Mouse (Mus musculus) heart, embryonic 16.5 days (tissue): ENCODE measurements around the gene Fkbp10. TPM values are rescaled to one million over a fixed set of nuclear protein-coding genes. Genes with fewer than 3 reads are reported as not detected.

Experiments used
- ATAC-seq: fragments of 200-750 bp; cut with Nextera tagmentation; replicated peaks from 2 replicates; pipeline ENCODE4 v1.8.0; 2017; ENCODE audit warnings: moderate number of reproducible peaks; ENCODE audit not compliant: insufficient read depth, low FRiP score; ENCODE audit errors: extremely low read depth
- H3K27ac ChIP-seq: fragments of 300-500 bp; sonication (generic); 2 replicates; pipeline ENCODE4 v1.5.1; 2014; ENCODE audit warnings: mild to moderate bottlenecking, low read length, control low read depth, moderate library complexity
- H3K27me3 ChIP-seq: fragments of 300-500 bp; sonication (generic); 2 replicates; pipeline ENCODE4 v1.6.1; 2014; ENCODE audit warnings: low read length, mixed read lengths; ENCODE audit not compliant: control insufficient read depth, insufficient read depth
- H3K36me3 ChIP-seq: fragments of 300-500 bp; sonication (generic); 2 replicates; pipeline ENCODE4 v1.6.1; 2014; ENCODE audit not compliant: control insufficient read depth, insufficient read depth
- H3K4me1 ChIP-seq: fragments of 300-500 bp; sonication (generic); 2 replicates; pipeline ENCODE4 v1.6.1; 2014; ENCODE audit warnings: low read length, mixed read lengths; ENCODE audit not compliant: control insufficient read depth, insufficient read depth
- H3K4me2 ChIP-seq: fragments of 300-500 bp; sonication (generic); 2 replicates; pipeline ENCODE4 v1.6.1; 2014; ENCODE audit warnings: low read depth, mild to moderate bottlenecking, control low read depth, low read length
- H3K4me3 ChIP-seq: fragments of 300-500 bp; sonication (generic); 2 replicates; pipeline ENCODE4 v1.5.1; 2014; ENCODE audit warnings: mild to moderate bottlenecking, control low read depth, low read length
- H3K9ac ChIP-seq: fragments of 300-500 bp; sonication (generic); 2 replicates; pipeline ENCODE4 v1.6.1; 2014; ENCODE audit warnings: low read length, control low read depth
- H3K9me3 ChIP-seq: fragments of 300-500 bp; sonication (generic); replicated peaks from 2 replicates; pipeline ENCODE4 v1.6.1; 2016; ENCODE audit warnings: low read length; ENCODE audit not compliant: control insufficient read depth
- WGBS: fragments of 180-500 bp; shearing (Covaris S2); extraction: QIAGEN DNeasy Blood & Tissue Kit; methylation state at CpG from one replicate; pipeline ENCODE4 v1.1.7; 2014; 5-methylcytosine and 5-hydroxymethylcytosine counted together
- polyA plus RNA-seq: library from polyadenylated mRNA; unstranded; fragments of >200 nt; fragmentation: Nextera tagmentation; extraction: Ambion mirVana; gene quantifications from 2 replicates; pipeline ENCODE4 v1.2.1, GENCODE M21; 2015

Gene Fkbp10
- polyA plus RNA-seq, 1 experiment from 2014 or later = 89.4 TPM

DNA sequence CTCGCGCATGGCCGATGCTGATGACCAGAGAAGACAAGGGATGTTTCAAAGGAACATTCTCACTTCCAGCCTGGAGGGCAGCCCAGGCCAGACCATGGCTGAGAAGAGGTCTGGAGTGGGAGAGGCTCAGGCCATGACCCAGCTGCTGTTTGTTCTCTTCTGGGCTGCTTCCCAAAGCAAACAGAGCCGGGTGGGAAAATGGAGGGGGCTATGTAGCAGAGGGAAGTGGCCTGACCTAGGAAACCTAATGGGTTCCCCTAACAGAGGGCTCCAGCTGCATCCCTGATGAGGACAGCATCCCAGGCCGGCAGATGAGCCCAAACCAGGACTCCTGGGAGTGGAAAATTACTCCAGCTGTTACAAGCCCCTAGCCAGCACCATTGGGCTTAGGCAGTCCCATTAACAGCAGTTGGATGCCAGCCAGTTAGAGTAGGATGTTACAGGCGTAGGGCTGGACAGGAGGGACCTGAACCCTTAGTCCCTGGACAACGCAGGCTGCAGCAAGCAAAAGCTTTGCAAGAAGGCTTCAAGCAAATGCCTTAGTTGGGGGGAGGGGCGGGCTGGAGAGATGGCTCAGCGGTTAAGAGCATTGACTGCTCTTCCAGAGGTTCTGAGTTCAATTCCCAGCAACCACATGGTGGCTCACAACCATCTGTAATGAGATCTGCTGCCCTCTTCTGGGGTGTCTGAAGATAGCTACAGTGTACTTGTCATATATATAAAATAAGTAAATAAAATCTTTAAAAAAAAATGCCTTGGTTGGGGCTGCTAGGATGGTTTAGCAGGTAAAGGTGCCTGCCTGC, 24.2 kb upstream of the Fkbp10 start:
- Histone ChIP-seq H3K9me3 (no peaks in the 10 kb centered on the region), H3K4me2 (peak overlapping the region; percentile 27; the same call in 1 of the 2 replicates), H3K9ac (no peak overlapping the region), H3K36me3 (no peaks in the 10 kb centered on the region), H3K27me3 (no peaks in the 10 kb centered on the region), H3K27ac (peak overlapping the region; percentile 91), H3K4me3 (no peak overlapping the region), H3K4me1 (peaks cover 94% of the 10 kb centered on the region)
- WGBS = 38% methylated on average over 9 of the region's 9 CpGs
- ATAC-seq = peak; percentile 33

DNA sequence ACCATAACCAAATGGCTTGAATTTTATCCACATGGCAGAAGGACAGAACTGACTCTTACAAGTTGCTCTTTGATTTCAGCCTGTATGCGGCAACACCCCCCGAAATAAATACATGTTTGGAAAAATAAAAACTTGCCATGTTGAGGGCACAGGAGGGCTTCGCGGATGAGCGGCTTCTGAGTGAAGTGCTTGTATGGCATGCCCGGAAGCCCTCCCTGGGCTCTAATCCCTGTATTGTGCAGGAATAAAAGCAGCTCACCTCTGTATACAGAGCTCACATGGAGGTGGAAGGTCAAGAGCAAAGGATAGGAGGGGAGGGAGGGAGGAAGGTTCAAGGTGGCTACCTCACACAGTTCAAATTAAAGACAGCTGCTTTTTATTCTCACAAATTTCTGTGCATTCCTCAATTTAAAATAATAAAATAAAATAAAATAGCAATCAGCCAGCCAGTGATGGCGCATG, 23.6 kb upstream of the Fkbp10 start:
- H3K4me1 ChIP-seq = peaks cover 89% of the 10 kb centered on the region
- H3K27me3 ChIP-seq = no peaks in the 10 kb centered on the region
- no peak overlapping the region for H3K9ac ChIP-seq
- H3K9me3 ChIP-seq = no peaks in the 10 kb centered on the region
- no peak overlapping the region for H3K4me2 ChIP-seq
- ATAC-seq = no peak
- 91% methylated on average over 7 of the region's 7 CpGs for whole genome bisulfite sequencing
- H3K36me3 ChIP-seq = no peaks in the 10 kb centered on the region
- no peak overlapping the region for H3K4me3 ChIP-seq
- H3K27ac ChIP-seq = peak overlapping the region; percentile 91

DNA sequence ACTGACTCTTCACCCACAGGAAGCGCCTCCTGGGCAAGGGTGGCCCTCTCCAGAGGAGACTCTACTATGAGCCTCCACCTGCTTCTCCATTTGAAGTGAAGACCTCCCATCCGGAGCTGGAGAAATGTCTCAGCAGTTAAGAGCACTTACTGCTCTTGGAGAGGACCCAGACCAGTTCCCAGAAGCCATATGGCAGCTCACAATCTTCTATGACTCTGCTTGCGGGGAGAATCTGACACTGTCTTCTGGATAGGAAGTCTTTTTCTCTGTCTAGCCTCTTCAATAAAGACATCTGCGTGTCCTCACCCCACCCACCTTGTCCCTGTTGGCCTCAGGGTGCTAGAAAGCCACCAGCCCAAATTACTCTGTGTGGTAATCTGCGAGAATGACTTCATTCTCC, 22.5 kb upstream of the Fkbp10 start:
- Histone ChIP-seq H3K27me3 (no peaks in the 10 kb centered on the region), H3K9ac (peak overlapping the region; percentile 14; the same call in 1 of the 2 replicates), H3K4me1 (peaks cover 80% of the 10 kb centered on the region), H3K4me2 (no peak overlapping the region), H3K36me3 (no peaks in the 10 kb centered on the region), H3K9me3 (no peaks in the 10 kb centered on the region), H3K27ac (peak overlapping the region; percentile 45), H3K4me3 (no peak overlapping the region)
- 69% methylated on average over 5 of the region's 5 CpGs for WGBS
- no peak for ATAC-seq

DNA sequence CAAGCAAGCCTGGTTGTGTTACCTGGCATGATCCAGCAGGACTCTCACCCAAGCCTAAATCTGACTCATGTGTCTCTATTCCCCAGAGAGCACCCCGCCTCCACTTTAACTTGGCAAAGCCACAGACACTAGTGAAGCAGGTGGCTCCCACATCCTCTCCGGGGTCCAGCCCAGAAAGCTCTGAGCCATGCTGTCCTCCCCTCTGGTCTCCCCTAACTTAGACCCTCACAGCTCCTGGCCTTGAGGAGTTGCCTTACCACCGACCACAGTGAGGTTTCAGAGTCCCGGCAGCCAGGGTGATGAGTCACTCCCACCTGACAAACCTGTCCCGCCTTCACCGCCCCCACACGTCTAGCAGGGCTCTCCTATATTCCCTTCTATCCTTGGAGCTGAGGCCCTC, 21.8 kb upstream of the Fkbp10 start:
- H3K27me3 ChIP-seq = no peaks in the 10 kb centered on the region

DNA sequence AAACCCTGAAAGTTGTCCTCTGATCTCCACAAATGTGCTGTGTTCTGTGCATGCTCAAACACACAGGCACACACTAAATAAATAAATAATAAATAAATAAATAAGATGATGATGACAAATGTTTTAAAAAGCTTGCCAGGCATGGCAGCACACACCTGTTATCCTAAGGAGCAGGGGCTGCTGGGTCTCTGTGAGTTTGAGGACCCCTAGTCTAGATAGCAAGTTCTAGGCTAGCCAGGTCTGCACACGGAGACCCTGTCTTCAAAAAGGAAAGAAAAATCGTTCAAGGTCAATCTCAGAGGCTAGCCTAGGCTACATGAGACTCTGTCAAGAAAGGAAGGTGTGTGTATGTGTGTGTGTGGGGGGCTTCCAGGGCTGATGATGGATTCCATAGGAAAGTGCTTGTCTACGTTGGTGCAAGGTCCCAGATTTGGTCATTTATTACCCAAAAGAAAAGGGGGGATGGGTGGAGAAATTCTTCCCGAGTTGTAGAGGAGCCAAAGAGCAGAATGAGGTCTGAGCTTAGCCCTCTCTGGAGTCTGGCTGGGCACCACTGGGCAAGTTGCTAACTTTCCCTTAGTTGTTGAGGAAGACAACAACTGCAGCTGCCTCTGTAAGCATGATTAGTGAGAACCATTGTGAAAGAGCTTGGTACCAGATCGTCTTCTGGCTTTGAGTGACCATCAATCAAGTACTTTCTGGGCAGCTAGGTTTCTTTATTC, 21.0 kb upstream of the Fkbp10 start:
- Histone ChIP-seq H3K4me3 (peak overlapping the region; percentile 76), H3K9ac (peak overlapping the region; percentile 88), H3K27ac (peak overlapping the region; percentile 89), H3K27me3 (no peaks in the 10 kb centered on the region), H3K4me1 (peaks cover 68% of the 10 kb centered on the region), H3K36me3 (no peaks in the 10 kb centered on the region), H3K4me2 (peak overlapping the region; percentile 81), H3K9me3 (no peaks in the 10 kb centered on the region)
- WGBS = 57% methylated on average over 5 of the region's 5 CpGs
- no peak for ATAC-seq

More for the DNA sequence above, 21.8 kb upstream of the Fkbp10 start:
- Histone ChIP-seq H3K4me2 (peak overlapping the region; percentile 35; the same call in 1 of the 2 replicates), H3K27ac (0 out of 2 replicates have a peak overlapping the region, but pooled peaks have one; percentile 7), H3K36me3 (no peaks in the 10 kb centered on the region), H3K4me3 (no peak overlapping the region), H3K4me1 (peaks cover 75% of the 10 kb centered on the region), H3K9me3 (no peaks in the 10 kb centered on the region), H3K9ac (peak overlapping the region; percentile 41; the same call in 1 of the 2 replicates)
- WGBS = 39% methylated on average over 7 of the region's 7 CpGs
- ATAC-seq = no peak

DNA sequence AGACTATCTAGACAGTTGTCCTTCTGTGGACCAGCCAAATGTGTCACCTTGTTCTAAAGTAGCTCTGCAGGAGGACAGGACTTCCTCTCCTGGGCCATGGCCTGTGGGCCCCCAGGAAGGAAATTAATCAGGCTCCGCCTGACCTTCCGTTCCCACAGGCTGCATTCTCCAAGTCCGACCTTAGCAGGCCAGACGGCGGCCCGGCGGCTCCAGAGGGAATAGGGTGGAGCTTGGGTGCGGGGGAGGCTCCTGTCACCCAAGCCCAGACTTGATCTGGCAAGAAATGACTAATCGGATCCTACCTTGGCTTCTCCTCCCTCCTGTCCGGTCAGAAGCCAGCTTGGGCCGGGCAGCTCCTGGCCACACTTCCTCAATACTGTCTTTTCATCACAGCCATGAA, 20.3 kb upstream of the Fkbp10 start:
- ATAC-seq = no peak
- H3K9me3 ChIP-seq = no peaks in the 10 kb centered on the region
- 10% methylated on average over 11 of the region's 11 CpGs for WGBS
- peak overlapping the region; percentile 76 for H3K4me3 ChIP-seq
- no peaks in the 10 kb centered on the region for H3K27me3 ChIP-seq
- peak overlapping the region; percentile 88 for H3K9ac ChIP-seq
- H3K4me1 ChIP-seq = peaks cover 68% of the 10 kb centered on the region
- H3K36me3 ChIP-seq = no peaks in the 10 kb centered on the region
- H3K27ac ChIP-seq = peak overlapping the region; percentile 89
- peak overlapping the region; percentile 81 for H3K4me2 ChIP-seq

DNA sequence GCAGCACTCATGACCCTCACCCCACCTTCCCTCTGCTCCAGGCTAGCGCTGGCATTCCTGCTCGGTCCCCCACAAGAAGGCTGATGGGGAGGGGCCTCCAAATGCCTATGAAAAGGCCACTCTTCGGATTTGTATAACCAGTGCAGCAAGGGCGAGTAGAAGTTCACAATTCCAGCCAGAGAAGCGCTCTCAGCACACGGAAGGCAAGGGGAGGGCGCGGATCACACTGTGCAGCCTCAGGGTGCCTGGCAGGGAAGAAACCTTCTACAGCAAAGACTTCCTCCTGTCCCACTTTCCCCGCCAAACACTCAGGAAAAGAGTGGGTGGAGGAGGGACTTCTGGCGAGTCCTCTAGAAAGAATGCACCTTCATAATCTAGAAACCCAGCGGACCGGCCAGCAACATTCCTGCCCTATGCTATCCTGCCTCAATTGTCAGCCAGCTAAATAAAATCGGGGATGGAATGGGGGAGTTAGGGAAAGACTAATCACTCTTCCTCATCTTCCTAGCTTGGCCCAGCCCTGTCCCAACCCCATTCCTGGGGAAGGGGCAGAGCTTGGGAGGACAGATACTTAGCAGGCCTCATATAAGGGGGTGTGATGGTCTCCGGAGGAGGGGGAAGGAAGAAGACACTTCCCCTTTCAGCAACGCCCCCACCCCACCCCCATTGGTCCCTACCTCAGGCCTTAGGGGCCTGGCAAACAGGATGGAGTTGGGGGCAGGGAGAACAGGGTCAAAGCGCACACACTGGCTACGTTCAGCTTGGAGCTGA, 19.5 kb upstream of the Fkbp10 start:
- peaks cover 67% of the 10 kb centered on the region for H3K4me1 ChIP-seq
- no peaks in the 10 kb centered on the region for H3K36me3 ChIP-seq
- 9% methylated on average over 17 of the region's 17 CpGs for WGBS
- H3K9ac ChIP-seq = peak overlapping the region; percentile 88
- H3K27ac ChIP-seq = peak overlapping the region; percentile 89
- H3K4me2 ChIP-seq = peak overlapping the region; percentile 81
- no peak for ATAC-seq
- H3K27me3 ChIP-seq = no peaks in the 10 kb centered on the region
- no peaks in the 10 kb centered on the region for H3K9me3 ChIP-seq
- H3K4me3 ChIP-seq = peak overlapping the region; percentile 76

DNA sequence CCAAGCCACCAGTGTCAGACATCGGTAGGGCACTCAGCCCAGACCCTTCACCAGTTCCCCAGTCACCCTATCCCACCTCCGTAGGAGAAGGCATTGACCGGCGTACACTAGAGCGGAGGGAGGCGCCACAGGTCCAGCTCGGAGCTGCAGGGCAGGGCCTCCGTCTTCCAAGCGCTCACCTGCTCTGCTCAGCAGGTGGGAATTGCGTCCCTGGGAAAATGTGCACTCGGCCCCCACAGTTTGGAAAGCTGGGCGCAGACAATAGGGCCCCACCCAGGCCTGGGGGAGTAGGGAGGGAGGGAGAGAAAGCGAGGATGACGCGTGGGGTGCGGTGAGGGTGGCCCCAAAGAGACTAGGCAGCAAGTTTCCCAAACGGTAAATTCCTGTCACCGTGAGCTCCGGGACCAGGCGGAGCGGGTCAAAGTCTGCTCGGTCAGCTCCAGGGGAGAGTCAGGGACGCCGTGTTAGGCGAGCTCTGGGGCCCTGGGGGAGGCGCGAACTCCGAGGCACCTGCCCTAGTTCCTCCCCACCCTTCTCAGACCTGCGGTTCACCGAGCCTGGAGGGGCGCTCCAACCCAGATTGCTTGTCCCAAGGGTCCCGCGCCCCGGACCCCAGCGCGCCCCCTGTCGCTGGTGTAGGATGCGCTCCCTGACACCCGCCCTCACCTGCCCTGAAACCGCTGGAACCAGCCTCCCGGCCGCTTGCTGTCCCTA, 18.5 kb upstream of the Fkbp10 start:
- peak overlapping the region; percentile 81 for H3K4me2 ChIP-seq
- peak; percentile 12 for ATAC-seq
- no peaks in the 10 kb centered on the region for H3K36me3 ChIP-seq
- peak overlapping the region; percentile 88 for H3K9ac ChIP-seq
- H3K9me3 ChIP-seq = no peaks in the 10 kb centered on the region
- H3K4me3 ChIP-seq = peak overlapping the region; percentile 76
- peak overlapping the region; percentile 89 for H3K27ac ChIP-seq
- peaks cover 66% of the 10 kb centered on the region for H3K4me1 ChIP-seq
- H3K27me3 ChIP-seq = no peaks in the 10 kb centered on the region
- whole genome bisulfite sequencing = 1% methylated on average over 42 of the region's 42 CpGs
